Mouse (Mus musculus): ENCODE measurements around the gene Ppard.
"Not testable (repeated sequence)": the region's sequence is repeated elsewhere in the genome, so short reads cannot be mapped to it uniquely, and the experiment has no call there.

Gene Ppard

DNA sequence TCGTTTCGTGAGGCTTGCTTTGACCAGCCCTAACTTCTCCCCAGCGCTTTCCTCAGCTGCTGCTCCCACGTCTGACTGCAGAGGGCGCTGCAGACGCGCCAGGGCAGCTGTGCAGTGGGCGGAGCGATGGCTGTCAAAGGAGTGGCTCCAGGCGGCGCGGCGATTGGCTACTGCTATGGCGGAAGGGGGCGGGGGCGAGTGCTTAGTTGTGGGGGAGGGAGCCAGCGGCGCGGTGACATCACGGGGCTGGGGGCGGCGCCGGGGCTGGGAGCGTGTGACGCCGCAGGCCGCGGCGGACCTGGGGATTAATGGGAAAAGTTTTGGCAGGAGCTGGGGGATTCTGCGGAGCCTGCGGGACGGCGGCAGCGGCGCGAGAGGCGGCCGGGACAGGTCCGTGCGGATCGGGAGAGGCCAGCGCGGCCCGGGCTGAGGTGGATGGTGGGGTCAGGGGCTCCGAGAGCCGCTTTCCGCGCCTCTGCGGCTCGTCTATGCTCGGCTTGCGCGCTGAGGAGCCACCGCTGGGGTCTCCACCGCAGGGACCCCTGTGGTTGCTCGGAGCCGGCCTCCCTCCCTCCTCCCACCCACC, at the start of gene Ppard:
TSS of gene Ppard (plus strand) at position 226 of the 586 bp plus-strand sequence.
- DNase-seq = peak; percentile 97

DNA sequence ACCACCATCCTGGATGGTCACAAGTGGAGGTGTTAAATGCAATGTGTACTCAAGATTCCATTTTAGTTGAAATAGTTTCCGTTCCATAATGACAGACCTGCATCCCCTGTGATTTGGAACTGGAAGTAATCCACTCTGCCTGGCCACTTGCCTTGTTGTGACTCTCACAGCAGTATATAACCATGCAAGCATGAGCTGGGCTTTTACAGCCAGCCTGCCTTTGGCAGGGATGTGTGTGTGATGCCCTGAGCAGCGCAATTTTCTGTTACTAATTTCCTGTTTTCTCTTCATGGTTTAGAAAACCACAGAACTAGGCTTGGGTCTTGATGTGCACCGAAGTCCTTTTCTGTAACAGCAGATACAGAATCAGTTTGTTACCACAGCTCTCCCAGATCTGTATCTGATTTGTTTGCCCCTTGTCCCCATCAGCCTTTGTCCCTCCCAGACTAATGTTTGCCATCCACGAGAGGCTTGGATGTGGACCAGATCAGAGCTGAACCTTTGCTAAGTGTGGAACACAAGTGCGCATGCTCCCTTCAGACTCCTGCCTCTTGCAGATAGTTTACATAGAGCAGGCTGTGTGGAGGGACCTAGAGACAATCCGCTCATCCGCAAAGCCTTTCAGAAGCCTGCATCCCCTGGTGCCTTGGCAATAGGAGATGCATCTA, 47.4 kb upstream of the Ppard start:
- no peak for DNase-seq

DNA sequence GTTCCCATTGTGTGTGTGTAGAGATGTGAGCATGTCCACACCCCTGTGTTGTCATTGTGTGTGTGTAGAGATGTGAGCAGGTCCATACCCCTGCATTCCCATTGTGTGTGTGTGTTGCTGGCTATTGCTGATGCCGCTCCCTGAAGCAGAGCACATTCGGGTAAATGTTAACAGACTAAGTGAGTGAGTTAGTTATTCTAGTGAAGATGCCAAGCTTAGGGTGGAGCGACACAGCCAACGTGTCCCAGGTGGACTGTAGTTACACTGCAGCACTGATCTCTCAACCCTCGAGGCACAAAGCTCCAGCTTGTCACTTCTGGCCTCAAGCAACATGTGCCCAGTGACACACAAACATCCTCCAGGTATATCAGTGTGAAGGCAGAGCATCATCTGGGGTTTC, 44.2 kb upstream of the Ppard start:
- no peak for DNase-seq

DNA sequence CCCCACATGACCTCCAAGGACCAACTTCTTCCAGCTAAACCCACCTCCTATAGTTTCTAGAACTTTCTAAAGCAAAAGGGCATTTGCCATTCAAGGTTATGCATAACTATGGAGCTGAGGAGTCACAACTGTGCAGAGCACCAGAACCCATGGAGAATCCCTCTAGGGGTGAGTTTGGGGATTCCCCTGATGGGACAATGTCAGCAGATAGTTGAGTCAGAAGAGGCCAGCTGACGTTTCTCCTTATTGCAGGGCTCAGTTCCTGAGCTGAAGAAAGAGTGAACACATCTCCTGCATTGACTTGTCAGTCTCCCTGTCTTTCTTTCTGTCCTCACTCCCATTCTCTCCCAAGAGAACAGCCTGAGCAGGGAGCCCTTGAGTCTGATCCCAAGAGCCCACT, 39.7 kb upstream of the Ppard start:
- no peak for DNase-seq

DNA sequence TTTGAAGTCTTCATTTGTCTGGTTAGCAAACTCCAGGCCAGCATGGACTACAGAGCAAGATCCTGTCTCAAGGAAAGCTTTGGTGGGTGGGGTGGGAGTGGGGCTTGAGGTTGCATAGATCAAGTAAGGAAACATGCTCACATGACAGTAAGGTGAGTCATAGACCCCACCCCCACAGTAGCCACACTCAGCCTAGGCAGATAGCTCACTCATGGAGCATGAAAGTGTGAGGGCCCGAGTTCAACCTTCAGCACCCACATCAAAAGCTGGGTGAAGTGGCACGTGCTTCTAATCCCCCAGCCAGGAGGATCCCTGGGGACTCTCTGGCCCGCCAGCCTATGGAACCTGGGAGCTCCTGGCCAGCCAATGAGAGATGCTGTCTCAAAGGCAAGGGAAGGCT, 38.9 kb upstream of the Ppard start:
- no peak for DNase-seq

DNA sequence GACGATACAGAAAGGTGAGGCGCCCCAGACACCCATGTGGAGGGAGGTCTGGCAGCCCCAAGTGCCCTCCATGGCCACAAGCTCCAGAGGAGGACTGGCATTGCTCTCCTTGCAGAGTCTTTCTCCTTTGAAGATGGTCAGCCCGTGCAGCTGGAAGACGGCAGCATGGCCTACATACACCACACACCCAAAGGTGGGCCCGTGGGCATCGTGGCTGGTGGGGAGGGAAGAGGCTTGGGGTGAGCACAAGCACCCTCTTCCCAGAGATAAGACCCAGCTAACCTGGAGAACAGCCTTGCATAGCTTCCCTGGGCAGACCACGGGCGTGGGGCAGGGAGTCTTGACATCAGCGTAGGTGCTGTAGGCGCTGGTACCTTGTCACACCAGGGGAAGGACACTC, 37.5 kb upstream of the Ppard start:
- DNase-seq = no peak

DNA sequence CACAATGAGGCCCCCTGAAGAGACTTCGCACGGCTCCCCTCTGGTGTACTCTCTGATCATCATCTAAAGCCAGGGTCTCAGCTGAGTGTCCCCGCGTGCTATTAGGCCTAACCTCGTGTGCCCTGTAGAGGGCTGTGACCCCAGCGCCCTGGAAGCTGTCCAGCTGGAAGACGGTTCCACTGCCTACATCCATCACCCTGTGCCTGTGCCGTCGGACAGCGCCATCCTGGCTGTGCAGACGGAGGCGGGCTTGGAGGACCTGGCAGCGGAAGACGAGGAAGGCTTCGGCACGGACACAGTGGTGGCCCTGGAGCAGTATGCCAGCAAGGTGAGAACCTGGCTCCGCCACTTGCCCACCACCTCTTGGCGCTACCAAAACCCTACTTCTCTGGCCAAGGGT, 34.9 kb upstream of the Ppard start:
- DNase-seq = no peak

DNA sequence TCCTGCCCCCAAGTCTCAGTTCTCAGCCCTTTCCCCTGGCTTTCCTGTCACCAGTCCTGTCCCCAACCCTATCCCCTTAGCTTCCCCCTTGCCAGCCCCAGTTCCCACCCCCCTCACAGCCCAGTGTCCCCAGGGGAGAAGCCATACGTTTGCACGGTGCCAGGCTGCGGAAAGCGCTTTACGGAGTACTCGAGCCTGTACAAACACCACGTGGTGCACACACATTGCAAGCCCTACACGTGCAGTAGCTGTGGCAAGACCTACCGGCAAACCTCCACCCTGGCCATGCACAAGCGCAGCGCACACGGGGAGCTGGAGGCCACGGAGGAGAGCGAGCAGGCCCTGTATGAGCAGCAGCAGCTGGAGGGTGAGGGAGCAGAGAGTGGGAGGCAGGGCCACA, 30.5 kb upstream of the Ppard start:
- DNase-seq = no peak

DNA sequence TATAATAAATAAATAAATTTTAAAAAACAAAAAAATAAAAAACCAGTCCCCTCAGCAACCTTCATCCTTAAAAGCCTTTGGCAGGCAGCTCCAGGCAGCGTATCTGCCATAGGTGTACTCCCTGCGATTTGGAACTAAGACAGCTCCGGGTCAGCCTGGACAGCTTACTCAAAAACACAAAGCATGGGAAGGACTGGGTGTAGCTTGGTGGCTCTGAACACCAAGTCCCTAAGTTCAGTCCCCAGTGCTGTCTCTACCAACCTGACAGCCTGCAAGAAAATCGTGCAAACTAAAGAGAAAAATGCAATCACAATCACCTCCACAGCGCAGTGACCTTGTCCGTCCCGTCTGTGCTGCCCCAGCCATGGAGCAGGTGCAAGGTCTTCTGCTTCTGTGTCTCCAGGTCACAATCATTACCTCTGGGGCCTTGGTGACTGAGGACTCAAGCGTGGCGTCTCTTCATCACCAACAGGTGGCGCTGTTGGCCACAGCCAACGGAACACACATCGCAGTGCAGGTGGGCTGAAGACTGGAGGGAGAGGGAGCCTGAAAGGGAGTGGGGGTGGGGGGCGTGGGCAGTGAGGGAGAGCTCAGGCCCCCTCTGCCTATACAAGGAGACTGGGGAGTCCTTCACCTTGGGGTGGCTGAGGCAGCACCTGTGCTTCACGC, 28.3 kb upstream of the Ppard start:
- peak; percentile 55 for DNase-seq

DNA sequence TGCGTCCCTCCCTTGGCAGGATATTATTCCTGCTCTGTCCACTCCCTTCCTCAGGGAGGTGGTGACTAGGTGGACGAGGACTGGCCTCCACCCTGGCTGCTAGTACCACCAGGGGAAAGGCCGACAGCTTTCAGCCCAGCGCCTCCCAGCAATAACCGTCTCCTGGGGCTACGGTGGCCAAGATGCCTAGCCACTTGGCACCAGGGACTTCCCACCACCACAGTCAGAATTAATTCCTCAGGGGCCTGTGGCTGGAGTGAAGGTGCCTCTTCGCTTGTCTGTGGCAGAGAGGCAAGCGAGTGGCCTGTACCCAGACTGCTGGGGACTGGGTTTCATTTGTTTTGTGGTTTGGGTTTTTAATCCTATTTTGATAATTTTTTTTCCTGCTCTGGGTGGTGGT, 27.1 kb upstream of the Ppard start:
- DNase-seq = no peak

DNA sequence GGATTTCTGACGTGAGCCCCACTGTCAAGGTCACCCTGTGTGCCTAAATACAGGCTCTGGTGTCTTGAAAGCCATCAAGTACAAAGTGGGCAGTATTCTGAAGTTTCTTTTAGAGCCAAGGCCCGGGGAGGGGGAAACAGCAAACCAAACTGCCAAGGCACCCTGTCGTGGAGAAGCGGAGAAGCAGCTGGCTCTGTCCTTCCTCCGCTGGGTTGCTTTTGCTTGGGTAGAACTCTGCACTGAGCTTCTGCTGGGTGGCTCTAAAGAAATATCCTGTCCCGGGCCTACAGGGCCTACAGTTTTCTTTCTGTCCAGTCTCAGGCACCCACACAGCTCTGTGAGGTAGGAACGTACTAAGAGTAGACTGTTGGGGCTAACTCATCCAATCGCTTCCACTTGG, 25.4 kb upstream of the Ppard start:
- DNase-seq = no peak

DNA sequence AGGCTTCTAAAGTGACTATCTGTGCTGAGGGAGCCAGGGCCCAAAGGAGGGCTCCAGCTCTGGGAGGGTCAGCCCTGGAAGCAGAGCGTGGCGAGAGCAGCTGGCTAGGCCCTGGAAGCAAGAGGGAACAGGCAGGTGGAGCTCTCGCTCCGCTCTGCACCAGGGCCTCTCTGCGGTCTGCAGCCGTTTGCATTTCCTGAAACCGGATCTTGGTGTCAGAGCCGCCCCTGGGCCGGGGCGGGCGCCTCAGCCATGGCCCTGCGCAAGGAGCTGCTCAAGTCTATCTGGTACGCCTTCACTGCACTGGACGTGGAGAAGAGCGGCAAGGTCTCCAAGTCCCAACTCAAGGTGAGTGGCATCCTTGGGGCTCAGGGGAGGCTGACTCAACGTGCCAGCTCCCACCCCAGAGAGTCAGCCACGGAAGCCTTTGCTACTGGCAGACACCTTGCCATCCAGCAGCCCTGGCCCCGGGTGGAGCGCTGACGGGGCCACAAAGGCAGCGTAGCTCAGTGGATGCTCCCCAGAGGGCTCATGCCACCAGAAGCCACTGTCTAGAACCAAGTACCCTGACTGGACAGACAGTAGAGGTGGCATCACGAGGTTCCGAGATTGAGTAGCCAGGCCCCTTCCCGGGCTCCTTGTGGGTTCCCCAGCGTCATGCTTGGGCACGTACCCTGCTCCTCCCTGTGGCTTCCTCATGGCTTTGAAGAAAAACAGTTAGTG, 24.7 kb upstream of the Ppard start, which contains the start of gene Def6:
TSS of gene Def6 (plus strand) at position 188 of the 723 bp plus-strand sequence.
- peak; percentile 38 for DNase-seq

DNA sequence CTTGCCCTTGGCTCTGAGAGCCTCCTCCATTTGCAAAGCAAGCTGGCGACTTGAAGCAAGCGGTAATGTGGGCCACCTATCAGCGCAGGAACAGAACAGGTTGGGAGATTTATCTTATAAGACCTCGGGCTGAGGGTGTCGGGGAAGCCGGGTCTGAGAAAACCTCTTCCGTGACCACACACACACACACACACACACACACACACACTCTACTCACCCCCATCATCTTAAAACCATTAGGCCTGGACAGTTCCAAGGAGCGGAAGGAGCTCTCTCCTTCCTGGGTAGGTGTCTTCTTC, 24.2 kb upstream of the Ppard start:
- DNase-seq = no peak

DNA sequence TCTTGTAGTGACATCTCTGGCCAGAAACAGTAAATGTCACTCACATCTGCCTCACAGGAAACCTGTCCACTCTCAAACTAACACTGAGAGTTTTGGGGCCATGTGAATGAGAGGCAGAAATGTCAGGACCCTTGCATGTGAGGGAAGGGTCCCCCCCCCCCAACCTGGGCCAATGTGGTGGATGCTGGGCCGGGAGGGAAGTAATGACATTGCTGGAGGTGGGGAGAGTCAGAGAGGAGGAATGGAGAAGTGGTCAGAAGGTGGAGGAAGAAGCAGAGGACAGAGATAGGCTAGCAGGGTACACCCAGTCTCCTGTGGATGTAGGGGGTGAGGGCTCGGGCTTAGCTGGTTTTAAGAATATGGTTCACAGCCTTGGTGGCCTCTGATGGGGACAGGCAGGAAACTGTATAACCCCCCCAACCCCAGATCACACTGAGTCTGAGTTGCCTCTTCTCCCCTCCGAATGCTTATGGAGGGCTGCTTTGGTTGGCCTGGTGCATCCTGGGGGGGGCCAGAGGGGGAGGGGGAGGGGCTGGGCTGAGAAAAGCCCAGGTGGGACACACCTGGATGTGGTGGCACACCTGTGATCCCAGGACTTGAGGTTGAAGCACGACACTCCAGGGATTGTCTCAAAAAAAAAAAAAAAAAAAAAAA, 22.9 kb upstream of the Ppard start:
- DNase-seq = no peak

DNA sequence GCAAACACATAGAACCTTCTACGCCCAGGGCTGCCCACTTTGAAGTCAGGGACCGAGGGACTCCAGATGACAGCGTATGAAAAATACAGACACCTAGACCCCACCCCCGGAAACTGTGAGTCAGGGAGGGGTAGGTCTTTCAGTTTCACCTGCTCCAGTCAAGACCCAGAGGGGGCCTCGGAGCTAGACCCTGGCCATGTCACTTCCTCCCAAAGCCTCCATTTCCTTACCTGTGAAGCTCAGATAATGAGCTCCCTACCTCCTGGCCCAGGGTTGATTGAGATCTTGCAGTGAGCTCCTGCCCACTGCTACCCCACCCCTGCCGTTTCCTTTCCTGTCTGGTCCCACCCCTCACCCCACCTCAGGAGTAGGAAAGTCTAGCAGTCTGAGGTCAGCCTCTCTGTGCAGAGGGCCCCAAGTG, 20.6 kb upstream of the Ppard start:
- no peak for DNase-seq

DNA sequence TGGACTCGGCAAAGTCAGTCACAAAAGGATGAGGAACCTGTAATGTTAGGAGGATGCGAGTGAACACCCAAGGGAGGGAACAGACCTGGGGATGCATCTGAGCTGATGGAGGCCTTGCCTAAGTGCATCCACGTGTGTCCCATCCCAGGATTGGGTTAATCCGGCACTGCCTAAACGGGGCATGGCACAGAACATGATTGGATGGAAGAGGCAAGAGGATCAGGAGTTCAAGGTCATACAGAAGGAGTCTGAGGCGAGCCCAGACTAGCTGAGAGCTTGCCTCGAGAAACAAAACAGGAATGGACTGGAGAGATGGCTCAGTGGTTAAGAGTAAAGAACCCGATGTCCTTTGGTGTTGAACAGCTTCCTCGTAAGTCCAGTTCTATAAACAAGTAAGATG, 20.1 kb upstream of the Ppard start:
- no peak for DNase-seq

DNA sequence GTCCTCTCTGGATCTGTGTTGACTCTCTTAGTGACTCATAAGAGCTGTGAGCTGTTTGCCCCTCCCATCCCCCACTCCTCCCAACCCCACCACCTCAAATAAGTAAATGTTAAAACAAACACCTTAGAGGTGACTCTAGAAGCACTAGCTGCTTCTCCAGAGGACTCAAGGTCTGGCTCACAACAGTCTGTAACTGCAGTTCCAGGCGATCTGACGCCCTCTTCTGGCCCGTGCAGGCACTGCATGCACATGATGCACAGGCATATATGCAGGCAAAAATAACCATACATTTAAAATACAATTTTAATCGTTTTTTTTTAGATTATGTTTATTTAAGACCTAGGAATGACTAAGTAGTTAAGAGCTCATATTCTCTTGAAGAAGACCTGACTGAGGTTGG, 19.3 kb upstream of the Ppard start:
- DNase-seq = no peak

DNA sequence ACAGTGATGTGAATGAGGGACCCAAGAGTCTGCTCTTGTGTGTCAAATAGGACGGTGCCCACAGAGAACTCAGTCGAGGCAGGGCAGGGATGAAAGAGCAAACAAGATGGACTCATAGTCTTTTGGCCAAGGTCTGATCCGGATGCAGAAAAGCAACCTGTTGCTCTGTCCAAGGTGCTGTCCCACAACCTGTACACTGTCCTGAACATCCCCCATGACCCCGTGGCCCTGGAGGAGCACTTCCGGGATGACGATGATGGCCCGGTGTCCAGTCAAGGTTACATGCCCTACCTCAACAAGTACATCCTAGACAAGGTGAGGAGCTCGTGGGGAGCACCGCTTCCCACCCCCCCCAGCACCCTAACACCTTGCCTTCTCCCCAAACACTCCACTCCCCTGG, 15.7 kb upstream of the Ppard start:
- no peak for DNase-seq

DNA sequence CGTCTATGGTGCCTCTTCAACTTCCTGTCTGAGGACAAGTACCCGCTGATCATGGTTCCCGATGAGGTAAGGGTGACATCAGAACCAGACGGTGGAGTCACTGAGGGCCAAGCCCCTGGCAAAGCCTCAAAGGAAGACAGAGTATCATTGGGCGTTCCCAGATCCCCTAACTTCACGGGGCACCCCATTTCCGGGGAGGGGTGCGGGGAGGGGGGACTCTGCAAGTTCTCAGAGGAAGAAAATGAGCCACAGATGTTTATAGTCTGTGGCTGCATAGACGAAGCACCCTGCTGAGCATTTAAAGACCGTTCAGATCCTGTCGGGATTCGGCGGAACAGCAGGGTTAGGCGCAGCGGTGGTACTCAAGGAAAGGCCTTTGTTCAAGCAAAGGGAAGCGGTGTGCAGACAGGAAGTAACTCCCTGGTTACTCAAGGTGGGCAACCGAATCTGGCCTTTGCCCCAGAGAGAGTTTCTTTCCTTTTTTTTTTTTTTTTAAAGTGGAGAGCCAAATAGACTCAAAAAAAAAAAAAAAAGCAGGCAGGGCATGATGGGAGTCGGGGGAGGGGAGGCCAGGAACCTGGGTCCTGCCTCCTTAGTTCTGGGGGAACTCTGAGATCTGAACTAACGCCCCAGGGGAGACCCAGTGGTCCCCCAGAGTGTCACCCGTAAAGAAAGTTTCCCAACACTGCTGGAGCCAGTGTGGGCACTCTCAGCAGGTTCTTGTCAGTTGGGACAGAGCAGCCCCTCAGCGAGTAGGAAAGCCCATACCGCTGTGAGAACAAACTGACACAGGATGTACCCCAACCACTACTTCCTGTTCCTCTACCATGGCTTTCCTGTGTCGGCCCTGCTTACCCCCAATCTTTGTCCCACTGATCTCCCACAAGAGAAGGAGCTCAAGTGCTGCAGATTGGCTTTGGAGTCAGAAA, 14.5 kb upstream of the Ppard start:
- no peak for DNase-seq

DNA sequence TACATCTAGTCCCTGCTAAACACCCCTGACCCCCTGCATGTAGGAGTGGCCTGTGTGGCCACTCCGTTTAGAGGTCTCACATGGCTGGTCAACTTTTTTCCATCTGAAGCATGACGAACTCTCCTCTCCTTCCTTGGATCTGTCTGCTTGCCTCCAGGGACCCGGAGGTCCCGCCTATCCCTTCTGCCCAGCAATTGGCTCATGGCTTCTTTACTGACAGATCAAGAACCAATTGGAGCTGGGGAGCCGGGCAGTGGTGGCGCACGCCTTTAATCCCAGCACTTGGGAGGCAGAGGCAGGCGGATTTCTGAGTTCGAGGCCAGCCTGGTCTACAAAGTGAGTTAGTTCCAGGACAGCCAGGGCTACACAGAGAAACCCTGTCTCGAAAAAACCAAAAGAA, 10.0 kb upstream of the Ppard start:
- not testable (repeated sequence) for DNase-seq

DNA sequence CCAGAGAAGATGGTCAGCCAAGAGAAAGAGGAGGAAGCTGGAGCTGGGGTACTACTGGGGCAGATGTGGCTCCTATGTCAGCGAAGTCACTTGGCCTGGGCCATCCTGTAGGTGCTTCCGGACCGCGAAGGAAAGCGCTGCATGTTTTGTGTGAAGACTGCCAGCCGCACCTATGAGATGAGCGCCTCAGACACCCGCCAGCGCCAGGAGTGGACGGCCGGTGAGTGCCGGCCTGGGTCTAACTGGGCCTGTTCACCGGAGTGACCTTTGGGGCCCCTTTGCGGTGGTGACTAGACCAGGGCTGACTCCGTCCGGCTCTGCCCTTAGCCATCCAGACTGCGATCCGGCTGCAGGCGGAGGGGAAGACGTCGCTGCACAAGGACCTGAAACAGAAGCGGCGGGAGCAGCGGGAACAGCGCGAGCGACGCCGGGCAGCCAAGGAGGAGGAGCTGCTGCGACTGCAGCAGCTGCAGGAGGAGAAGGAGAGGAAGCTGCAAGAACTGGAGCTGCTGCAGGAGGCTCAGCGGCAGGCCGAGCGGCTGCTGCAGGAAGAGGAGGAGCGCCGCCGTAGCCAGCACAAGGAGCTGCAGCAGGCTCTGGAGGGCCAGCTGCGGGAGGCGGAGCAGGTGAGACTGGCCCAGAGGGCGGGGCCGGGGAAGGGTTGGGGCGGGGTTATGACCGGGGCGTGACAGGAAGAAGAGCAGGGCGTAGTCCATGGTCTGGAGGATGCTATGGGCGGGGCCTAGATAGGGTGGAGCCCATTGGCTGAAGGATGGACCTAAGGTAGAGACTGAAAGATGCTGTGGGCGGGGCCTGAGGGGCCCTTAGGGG, 8.7 kb upstream of the Ppard start:
- DNase-seq = peak; percentile 85

Data from right cerebral cortex, postnatal 25 days (tissue).